Mouse (Mus musculus): ENCODE measurements around the gene Sprr3. TPM values are rescaled to one million over a fixed set of nuclear protein-coding genes. Genes with fewer than 3 reads are reported as not detected.

Sprr3 gene
- polyA plus RNA-seq, 1 experiment from 2014 or later: not detected

DNA sequence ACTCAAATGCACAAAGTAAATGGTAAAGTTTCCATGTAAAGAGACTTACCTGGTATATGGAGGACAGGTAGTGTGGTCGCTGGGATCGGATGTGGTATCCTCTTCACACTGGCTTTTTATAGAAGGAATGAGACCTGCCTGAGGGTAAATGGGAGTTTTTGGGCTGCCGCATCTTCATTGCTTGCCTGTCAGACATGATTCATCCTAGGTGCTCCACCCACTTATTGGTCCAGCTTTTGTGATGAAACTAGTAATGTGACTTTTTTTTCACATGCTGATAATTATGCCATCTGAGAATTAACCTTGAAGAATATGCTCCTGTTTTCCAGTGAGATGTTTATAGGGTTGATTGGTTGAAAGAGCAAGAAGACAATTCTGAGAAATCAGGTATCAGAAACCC, 19.8 kb downstream of the Sprr3 start, which contains the start of gene Sprr1b:
TSS of gene Sprr1b (minus strand) at position 101 of the 400 bp plus-strand sequence.
- H3K27ac ChIP-seq: no peak within 1 kb of the TSS
- H3K9me3 ChIP-seq (replicated peaks): no peaks in the 10 kb centered on the region
- no peak within 1 kb of the TSS for H3K4me3 ChIP-seq
- no peaks in the 10 kb centered on the region for H3K4me1 ChIP-seq
- WGBS: 96% methylated on average over 3 of the region's 3 CpGs
- no peaks in the 10 kb centered on the region for H3K27me3 ChIP-seq
- H3K36me3 ChIP-seq (ENCODE audit: poor library complexity, severe bottlenecking): no peaks in the 10 kb centered on the region
- no peak within 1 kb of the TSS for H3K9ac ChIP-seq
- no peak within 1 kb of the TSS for H3K4me2 ChIP-seq
- no peak for ATAC-seq

DNA sequence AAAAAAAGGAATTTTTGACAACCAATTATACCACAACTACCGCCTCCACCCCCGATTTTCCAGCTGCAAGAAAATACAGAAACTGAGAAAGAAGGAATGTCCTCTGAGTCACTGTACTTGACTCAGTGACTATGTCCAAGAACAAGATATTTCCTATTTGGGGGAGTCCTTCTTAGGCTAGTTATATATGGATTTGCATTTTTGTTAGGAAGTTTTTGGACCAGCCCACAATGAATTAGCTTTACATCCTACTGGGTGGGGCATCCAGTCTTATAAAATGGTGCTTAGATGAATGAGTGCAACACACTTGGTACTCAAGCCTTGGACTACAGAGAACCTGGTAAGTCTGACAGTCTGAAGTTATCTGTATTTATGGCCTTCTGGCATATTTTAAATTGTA, 26.2 kb downstream of the Sprr3 start, which contains the start of gene Sprr2k:
TSS of gene Sprr2k (plus strand) at position 301 of the 400 bp plus-strand sequence.
- Histone ChIP-seq H3K9ac (no peak within 1 kb of the TSS), H3K36me3 (ENCODE audit: poor library complexity, severe bottlenecking) (no peaks in the 10 kb centered on the region), H3K27ac (no peak within 1 kb of the TSS), H3K9me3 (replicated peaks) (no peaks in the 10 kb centered on the region), H3K4me2 (no peak within 1 kb of the TSS), H3K4me1 (no peaks in the 10 kb centered on the region), H3K4me3 (no peak within 1 kb of the TSS), H3K27me3 (no peaks in the 10 kb centered on the region)
- 90% methylated on average over 2 of the region's 2 CpGs for WGBS
- ATAC-seq: no peak

DNA sequence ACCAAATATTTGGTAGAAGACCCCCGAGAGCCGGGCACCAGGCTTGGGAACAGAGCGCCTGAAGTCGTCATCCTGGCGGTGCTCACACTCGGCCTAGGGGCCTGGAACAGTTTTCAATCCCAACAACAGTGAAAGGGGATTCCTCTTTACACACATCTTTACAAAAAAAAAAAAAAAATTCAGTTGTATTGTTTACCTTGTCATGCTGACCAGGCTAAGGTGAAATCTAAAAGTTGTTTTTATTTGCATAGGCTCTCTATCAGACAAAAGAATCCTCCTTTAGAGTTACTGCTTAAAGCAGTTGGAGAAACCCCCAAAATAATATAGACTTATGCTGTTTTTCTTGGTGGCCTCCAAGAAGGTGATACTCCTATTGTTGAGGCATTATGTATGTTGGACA, 29.2 kb downstream of the Sprr3 start, which contains the start of gene Gm9774:
TSS of gene Gm9774 (minus strand) at position 101 of the 400 bp plus-strand sequence.
- no peak within 1 kb of the TSS for H3K4me3 ChIP-seq
- ATAC-seq: no peak
- H3K4me1 ChIP-seq: no peaks in the 10 kb centered on the region
- no peaks in the 10 kb centered on the region for H3K27me3 ChIP-seq
- 91% methylated on average over 6 of the region's 6 CpGs for WGBS
- no peaks in the 10 kb centered on the region for H3K36me3 ChIP-seq (ENCODE audit: poor library complexity, severe bottlenecking)
- no peak within 1 kb of the TSS for H3K4me2 ChIP-seq
- H3K9me3 ChIP-seq (replicated peaks): no peaks in the 10 kb centered on the region
- H3K9ac ChIP-seq: no peak within 1 kb of the TSS
- no peak within 1 kb of the TSS for H3K27ac ChIP-seq

DNA sequence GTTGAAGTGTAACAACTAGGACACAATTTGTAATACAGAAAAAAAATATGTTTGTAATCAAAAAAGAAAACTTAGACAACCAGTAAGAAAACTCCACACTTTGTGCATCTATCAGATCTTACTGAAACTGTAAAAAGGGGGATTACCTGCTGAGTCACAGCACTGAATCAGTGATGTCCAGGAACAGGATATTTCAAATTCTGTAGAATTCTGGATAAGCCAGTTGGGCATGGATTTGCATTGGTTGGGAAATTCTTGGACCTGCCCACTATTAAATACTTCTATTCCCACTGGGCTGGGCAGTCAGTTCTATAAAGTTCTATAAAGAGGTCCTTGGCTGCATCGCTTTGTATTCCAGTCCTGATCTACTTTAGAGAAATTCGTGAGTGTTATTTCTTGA, 40.7 kb downstream of the Sprr3 start, which contains the start of gene Sprr2j-ps:
TSS of gene Sprr2j-ps (plus strand) at position 301 of the 400 bp plus-strand sequence.
- H3K9me3 ChIP-seq (replicated peaks): no peaks in the 10 kb centered on the region
- no peaks in the 10 kb centered on the region for H3K36me3 ChIP-seq (ENCODE audit: poor library complexity, severe bottlenecking)
- no peak within 1 kb of the TSS for H3K4me3 ChIP-seq
- no peaks in the 10 kb centered on the region for H3K4me1 ChIP-seq
- WGBS: 88% methylated on average over 2 of the region's 2 CpGs
- H3K4me2 ChIP-seq: no peak within 1 kb of the TSS
- no peak for ATAC-seq
- H3K27me3 ChIP-seq: no peaks in the 10 kb centered on the region
- no peak within 1 kb of the TSS for H3K27ac ChIP-seq
- no peak within 1 kb of the TSS for H3K9ac ChIP-seq

DNA sequence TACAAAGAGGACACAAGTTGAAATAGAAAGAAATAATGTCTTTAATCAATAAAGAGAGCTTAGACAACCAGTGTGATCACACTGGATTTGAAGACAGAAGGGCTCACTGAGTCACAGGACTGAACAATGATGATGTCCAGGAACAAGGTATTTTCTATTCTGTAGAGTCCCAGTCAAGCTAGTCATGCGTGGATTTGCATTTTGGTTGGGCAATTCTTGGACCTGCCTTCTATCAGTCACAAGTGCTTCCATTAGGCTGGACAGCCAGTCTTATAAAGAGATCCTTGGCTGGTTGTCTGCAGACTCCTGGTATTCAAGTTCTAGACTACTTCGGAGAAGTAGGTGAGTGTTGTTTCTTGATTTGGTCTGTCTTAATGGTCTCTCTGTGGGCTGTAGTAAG, 50.8 kb downstream of the Sprr3 start, which contains the start of gene Sprr2i:
TSS of gene Sprr2i (plus strand) at position 301 of the 400 bp plus-strand sequence.
- Histone ChIP-seq H3K27ac (no peak within 1 kb of the TSS), H3K4me2 (no peak within 1 kb of the TSS), H3K9ac (no peak within 1 kb of the TSS), H3K36me3 (ENCODE audit: poor library complexity, severe bottlenecking) (no peaks in the 10 kb centered on the region), H3K4me1 (no peaks in the 10 kb centered on the region), H3K9me3 (replicated peaks) (no peaks in the 10 kb centered on the region), H3K27me3 (no peaks in the 10 kb centered on the region), H3K4me3 (no peak within 1 kb of the TSS)
- WGBS: 86% methylated on average over 2 of the region's 2 CpGs
- ATAC-seq: no peak

Other genes starting within 250 kb of the Sprr3 start
- gene Sprr2a1, start 242.9 kb downstream of the Sprr3 start, polyA plus RNA-seq (2015; fragmentation: Nextera tagmentation; extraction: Ambion mirVana): not detected in 2 replicates
- not detected in 2 replicates for gene Sprr2a2, start 242.8 kb downstream of the Sprr3 start, polyA plus RNA-seq (2015; fragmentation: Nextera tagmentation; extraction: Ambion mirVana)
- not detected in 2 replicates for gene Sprr2a3, start 173.3 kb downstream of the Sprr3 start, polyA plus RNA-seq (2015; fragmentation: Nextera tagmentation; extraction: Ambion mirVana)
- not detected in 2 replicates for gene Sprr2b, start 142.1 kb downstream of the Sprr3 start, polyA plus RNA-seq (2015; fragmentation: Nextera tagmentation; extraction: Ambion mirVana)
- gene Sprr2d, start 119.6 kb downstream of the Sprr3 start, polyA plus RNA-seq (2015; fragmentation: Nextera tagmentation; extraction: Ambion mirVana): not detected in 2 replicates
- not detected in 2 replicates for gene Sprr2e, start 106.6 kb downstream of the Sprr3 start, polyA plus RNA-seq (2015; fragmentation: Nextera tagmentation; extraction: Ambion mirVana)
- gene Sprr2f, start 93.5 kb downstream of the Sprr3 start, polyA plus RNA-seq (2015; fragmentation: Nextera tagmentation; extraction: Ambion mirVana): not detected in 2 replicates
- gene Sprr2h, start 73.0 kb downstream of the Sprr3 start, polyA plus RNA-seq (2015; fragmentation: Nextera tagmentation; extraction: Ambion mirVana): not detected in 2 replicates
- gene Sprr2i, start 50.7 kb downstream of the Sprr3 start, polyA plus RNA-seq (2015; fragmentation: Nextera tagmentation; extraction: Ambion mirVana): not detected in 2 replicates
- not detected in 2 replicates for gene Sprr2j-ps, start 40.6 kb downstream of the Sprr3 start, polyA plus RNA-seq (2015; fragmentation: Nextera tagmentation; extraction: Ambion mirVana)
- gene Gm9774, start 29.3 kb downstream of the Sprr3 start, polyA plus RNA-seq (2015; fragmentation: Nextera tagmentation; extraction: Ambion mirVana): 10.3 and 12.2 TPM in 2 replicates
- gene Sprr2k, start 26.1 kb downstream of the Sprr3 start, polyA plus RNA-seq (2015; fragmentation: Nextera tagmentation; extraction: Ambion mirVana): not detected in 2 replicates
- gene Sprr1b, start 19.9 kb downstream of the Sprr3 start, polyA plus RNA-seq (2015; fragmentation: Nextera tagmentation; extraction: Ambion mirVana): not detected in 2 replicates
- gene Sprr1a, start 27.2 kb upstream of the Sprr3 start, polyA plus RNA-seq (2015; fragmentation: Nextera tagmentation; extraction: Ambion mirVana): not detected in 2 replicates
- gene Sprr4, start 41.8 kb upstream of the Sprr3 start, polyA plus RNA-seq (2015; fragmentation: Nextera tagmentation; extraction: Ambion mirVana): not detected in 2 replicates
- not detected in 2 replicates for gene 2310046K23Rik, start 75.8 kb upstream of the Sprr3 start, polyA plus RNA-seq (2015; fragmentation: Nextera tagmentation; extraction: Ambion mirVana)
- gene Ivl, start 115.0 kb upstream of the Sprr3 start, polyA plus RNA-seq (2015; fragmentation: Nextera tagmentation; extraction: Ambion mirVana): not detected in 2 replicates
- gene Smcp, start 130.3 kb upstream of the Sprr3 start, polyA plus RNA-seq (2015; fragmentation: Nextera tagmentation; extraction: Ambion mirVana): not detected in 2 replicates
- not detected in 2 replicates for gene 2210017I01Rik, start 148.8 kb upstream of the Sprr3 start, polyA plus RNA-seq (2015; fragmentation: Nextera tagmentation; extraction: Ambion mirVana)
- gene Lce6a, start 162.9 kb upstream of the Sprr3 start, polyA plus RNA-seq (2015; fragmentation: Nextera tagmentation; extraction: Ambion mirVana): not detected in 2 replicates
- gene Lce1a1, start 189.6 kb upstream of the Sprr3 start, polyA plus RNA-seq (2015; fragmentation: Nextera tagmentation; extraction: Ambion mirVana): not detected in 2 replicates
- gene Lce1b, start 198.2 kb upstream of the Sprr3 start, polyA plus RNA-seq (2015; fragmentation: Nextera tagmentation; extraction: Ambion mirVana): not detected in 2 replicates
- not detected in 2 replicates for gene Lce1a2, start 211.6 kb upstream of the Sprr3 start, polyA plus RNA-seq (2015; fragmentation: Nextera tagmentation; extraction: Ambion mirVana)
- gene Lce1c, start 220.5 kb upstream of the Sprr3 start, polyA plus RNA-seq (2015; fragmentation: Nextera tagmentation; extraction: Ambion mirVana): not detected in 2 replicates
- gene Lce1d, start 228.5 kb upstream of the Sprr3 start, polyA plus RNA-seq (2015; fragmentation: Nextera tagmentation; extraction: Ambion mirVana): not detected in 2 replicates